Mouse (Mus musculus): ENCODE data around the gene Olfr860.
"Not testable (repeated sequence)": the region's sequence is repeated elsewhere in the genome, so short reads cannot be mapped to it uniquely, and the experiment has no call there.

The Olfr860 gene

GRCm38 (mm10) chr9:19849647-19850046 lies at the start of gene Olfr860:
Gene Olfr860, minus strand, starts transcription at chr9:19849747.
- DNase-seq (ENCODE audit: low spot score in 2 of 2) = no peak

- no peak for DNase-seq (ENCODE audit: low spot score in 2 of 2)
Measured at GRCm38 (mm10) chr9:19887904-19888303, 38.4 kb upstream of the Olfr860 start, which contains the start of gene Olfr862. Gene Olfr862, minus strand, starts transcription at chr9:19888004.

DNA sequence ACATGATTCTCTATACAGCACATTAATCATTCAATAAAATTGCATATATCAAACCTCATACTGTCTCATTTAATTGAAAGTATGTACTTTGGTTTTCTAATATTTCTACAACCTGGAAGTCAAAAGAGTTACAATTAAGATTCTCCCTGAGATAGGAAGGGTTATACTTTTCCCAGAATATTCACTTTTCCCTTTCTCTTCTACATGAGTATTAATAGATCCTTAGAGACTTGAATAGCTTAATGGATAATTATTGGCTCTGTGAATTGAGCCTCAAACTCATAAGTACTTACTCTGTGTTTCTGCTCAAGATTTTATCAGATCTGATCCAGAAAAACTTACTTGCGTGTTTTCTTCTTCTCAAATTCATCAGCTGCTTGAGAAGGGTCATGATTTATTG lies 44.9 kb downstream of the Olfr860 start, which contains the start of gene Olfr859:
Gene Olfr859 (plus strand): TSS at position 301 of the 400 bp plus-strand sequence.
- not testable (repeated sequence) for DNase-seq (ENCODE audit: low spot score in 2 of 2)

- DNase-seq (ENCODE audit: low spot score in 2 of 2) = no peak
Measured at GRCm38 (mm10) chr9:19803000-19803399, 46.5 kb downstream of the Olfr860 start.
